Mouse (Mus musculus) intestine, postnatal 0 days (tissue): ENCODE data around the gene Eml4. TPM values are rescaled to one million over a fixed set of nuclear protein-coding genes. Genes with fewer than 3 reads are reported as not detected.

Experiments
- ATAC-seq: fragments of 200-750 bp; cut with Nextera tagmentation; 2 replicates; pipeline ENCODE4 v1.8.0; 2017; ENCODE audit warnings: mild to moderate bottlenecking, moderate TSS enrichment, moderate library complexity
- H3K27ac ChIP-seq: fragments of 300-500 bp; sonication (generic); 2 replicates; pipeline ENCODE4 v1.5.1; 2014; ENCODE audit warnings: mild to moderate bottlenecking, low read depth, low read length, moderate library complexity
- H3K27me3 ChIP-seq: fragments of 300-500 bp; sonication (generic); replicated peaks from 2 replicates; pipeline ENCODE4 v1.6.1; 2014; ENCODE audit warnings: low read length, mixed read lengths; ENCODE audit not compliant: control insufficient read depth, insufficient read depth
- H3K36me3 ChIP-seq: fragments of 300-500 bp; sonication (generic); 2 replicates; pipeline ENCODE4 v1.6.1; 2014; ENCODE audit warnings: mild to moderate bottlenecking, moderate library complexity; ENCODE audit not compliant: control insufficient read depth, insufficient read depth
- H3K4me1 ChIP-seq: fragments of 300-500 bp; sonication (generic); replicated peaks from 2 replicates; pipeline ENCODE4 v1.6.1; 2014; ENCODE audit warnings: antibody characterized with exemption, low read length, mixed read lengths; ENCODE audit not compliant: control insufficient read depth, insufficient read depth
- H3K4me2 ChIP-seq: fragments of 300-500 bp; sonication (generic); replicated peaks from 2 replicates; pipeline ENCODE4 v1.6.1; 2014; ENCODE audit warnings: low read depth, mild to moderate bottlenecking, moderate library complexity
- H3K4me3 ChIP-seq: fragments of 300-500 bp; sonication (generic); 2 replicates; pipeline ENCODE4 v1.5.1; 2014; ENCODE audit warnings: low read depth, low read length
- H3K9ac ChIP-seq: fragments of 300-500 bp; sonication (generic); 2 replicates; pipeline ENCODE4 v1.6.1; 2014; ENCODE audit warnings: mild to moderate bottlenecking, low read depth, low read length
- H3K9me3 ChIP-seq: fragments of 300-500 bp; sonication (generic); 2 replicates; pipeline ENCODE4 v1.6.1; 2016; ENCODE audit warnings: mixed run types; ENCODE audit not compliant: control insufficient read depth
- CTCF ChIP-seq: sonication (generic); IDR thresholded peaks from 2 replicates; pipeline ENCODE4 v1.5.1; 2016; ENCODE audit warnings: low read depth, mild to moderate bottlenecking, control low read depth, antibody characterized with exemption, moderate library complexity
- WGBS: fragments of 180-500 bp; shearing (Covaris S2); extraction: QIAGEN DNeasy Blood & Tissue Kit; methylation state at CpG from one replicate; pipeline ENCODE4 v1.1.7; 2014; 5-methylcytosine and 5-hydroxymethylcytosine counted together
- polyA plus RNA-seq: library from polyadenylated mRNA; unstranded; fragments of >200 nt; fragmentation: Nextera tagmentation; extraction: Ambion mirVana; gene quantifications from 2 replicates; pipeline ENCODE4 v1.2.1, GENCODE M21; 2015

Eml4 gene
- polyA plus RNA-seq, 1 experiment from 2014 or later = 13.2 TPM

DNA sequence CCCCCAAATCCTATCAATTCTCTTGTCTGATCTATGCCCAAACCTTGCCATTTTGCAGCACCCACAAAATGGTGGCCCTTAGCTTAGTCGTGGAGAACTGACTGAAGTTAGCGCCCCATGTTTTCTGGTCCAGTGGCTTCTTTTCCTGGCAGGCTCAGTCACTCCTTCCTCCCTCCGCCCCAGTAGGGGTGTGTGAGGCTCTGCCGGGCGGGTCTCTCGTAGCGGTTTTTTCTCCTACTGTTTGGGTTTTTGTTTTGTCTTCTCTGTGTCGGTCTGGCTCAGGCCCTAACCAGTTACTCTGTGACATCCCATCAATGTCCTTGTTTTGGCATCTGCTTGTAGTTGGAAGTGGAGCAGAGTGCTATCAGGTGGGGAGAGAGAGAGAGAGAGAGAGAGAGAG is 174.9 kb downstream of the Eml4 start:
- no peak overlapping the region for H3K4me3 ChIP-seq
- peak overlapping the region; percentile 48 for H3K4me2 ChIP-seq
- H3K27ac ChIP-seq = no peak overlapping the region
- peaks cover 18% of the 10 kb centered on the region; the same call in 1 of the 2 replicates for H3K4me1 ChIP-seq
- H3K36me3 ChIP-seq = no peaks in the 10 kb centered on the region
- no peaks in the 10 kb centered on the region for H3K9me3 ChIP-seq
- WGBS = 14% methylated on average over 8 of the region's 8 CpGs
- no peak overlapping the region for H3K9ac ChIP-seq
- H3K27me3 ChIP-seq = no peaks in the 10 kb centered on the region
- no peak for ATAC-seq
- TF ChIP-seq CTCF = no peak

DNA sequence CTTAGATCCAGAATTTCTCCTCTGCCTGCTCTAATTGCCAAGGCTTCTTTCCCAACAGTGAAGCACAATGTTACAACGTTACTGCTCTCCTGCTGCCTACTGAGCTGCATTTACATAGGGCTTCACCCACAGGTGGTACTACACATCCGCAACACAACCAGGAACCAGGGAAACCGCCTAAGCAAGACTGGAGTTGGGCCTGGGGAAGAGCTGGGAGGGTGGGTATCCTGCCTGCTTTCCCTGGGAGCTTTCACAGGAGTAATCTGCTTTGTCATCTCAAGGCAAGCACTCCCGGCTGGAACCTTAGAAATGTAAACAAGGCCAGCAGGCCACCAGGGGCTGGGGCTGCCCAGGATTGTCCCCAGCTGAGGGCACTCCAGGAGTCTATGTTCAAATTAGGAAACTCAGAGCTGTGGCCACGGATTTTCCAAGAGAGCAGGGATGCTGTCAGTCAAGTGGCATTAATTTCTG is 175.4 kb downstream of the Eml4 start:
- no peak overlapping the region for H3K4me3 ChIP-seq
- no peak for ATAC-seq
- H3K36me3 ChIP-seq = no peaks in the 10 kb centered on the region
- H3K27ac ChIP-seq = no peak overlapping the region
- TF ChIP-seq CTCF = no peak
- H3K9ac ChIP-seq = no peak overlapping the region
- peaks cover 18% of the 10 kb centered on the region; the same call in 1 of the 2 replicates for H3K4me1 ChIP-seq
- 29% methylated on average over 5 of the region's 5 CpGs for WGBS
- H3K9me3 ChIP-seq = no peaks in the 10 kb centered on the region
- no peaks in the 10 kb centered on the region for H3K27me3 ChIP-seq
- no peak overlapping the region for H3K4me2 ChIP-seq

DNA sequence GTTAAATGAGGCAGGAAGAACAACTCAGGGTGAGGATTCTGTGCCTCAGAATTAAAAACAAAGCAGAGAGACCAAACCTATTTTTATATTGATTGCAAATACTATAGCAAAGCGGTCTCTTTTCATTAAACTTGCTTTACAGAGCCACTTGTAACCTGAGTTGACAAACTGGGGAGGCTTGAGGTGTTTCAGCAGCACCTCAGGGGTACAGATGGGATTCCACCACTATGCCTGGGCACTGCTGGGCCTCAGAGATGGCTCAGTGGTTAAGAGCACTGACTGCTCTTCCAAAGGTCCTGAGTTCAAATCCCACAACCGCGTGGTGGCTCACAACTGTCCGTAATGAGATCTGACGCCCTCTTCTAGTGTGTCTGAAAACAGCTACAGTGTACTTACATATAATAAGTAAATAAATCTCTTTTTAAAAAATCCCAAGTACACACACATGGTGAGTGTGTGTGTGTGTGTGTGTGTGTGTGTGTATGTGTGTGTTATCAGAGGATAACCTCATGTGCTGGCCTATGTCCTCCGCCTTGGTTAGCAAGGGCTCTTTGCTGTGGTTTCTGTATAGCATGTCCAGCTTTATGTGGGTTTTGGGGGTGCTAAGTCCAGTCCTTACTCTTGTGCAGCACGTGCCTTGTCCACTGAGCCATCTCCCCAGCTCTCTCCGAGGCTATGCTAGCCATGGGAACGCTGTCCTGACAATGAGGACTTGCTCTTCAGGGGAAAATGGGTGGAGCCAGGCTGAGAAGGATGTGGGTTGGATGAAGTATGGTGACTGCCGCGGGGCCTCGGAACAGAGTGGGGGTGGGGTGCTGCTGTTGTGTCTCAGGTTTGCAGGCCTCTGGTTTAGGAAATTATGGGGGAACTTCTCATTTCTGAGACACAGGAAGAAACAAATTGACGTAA is 176.1 kb downstream of the Eml4 start:
- H3K9ac ChIP-seq = no peak overlapping the region
- no peak; the same call in 1 of the 2 replicates for TF ChIP-seq CTCF
- WGBS = 39% methylated on average over 13 of the region's 13 CpGs

DNA sequence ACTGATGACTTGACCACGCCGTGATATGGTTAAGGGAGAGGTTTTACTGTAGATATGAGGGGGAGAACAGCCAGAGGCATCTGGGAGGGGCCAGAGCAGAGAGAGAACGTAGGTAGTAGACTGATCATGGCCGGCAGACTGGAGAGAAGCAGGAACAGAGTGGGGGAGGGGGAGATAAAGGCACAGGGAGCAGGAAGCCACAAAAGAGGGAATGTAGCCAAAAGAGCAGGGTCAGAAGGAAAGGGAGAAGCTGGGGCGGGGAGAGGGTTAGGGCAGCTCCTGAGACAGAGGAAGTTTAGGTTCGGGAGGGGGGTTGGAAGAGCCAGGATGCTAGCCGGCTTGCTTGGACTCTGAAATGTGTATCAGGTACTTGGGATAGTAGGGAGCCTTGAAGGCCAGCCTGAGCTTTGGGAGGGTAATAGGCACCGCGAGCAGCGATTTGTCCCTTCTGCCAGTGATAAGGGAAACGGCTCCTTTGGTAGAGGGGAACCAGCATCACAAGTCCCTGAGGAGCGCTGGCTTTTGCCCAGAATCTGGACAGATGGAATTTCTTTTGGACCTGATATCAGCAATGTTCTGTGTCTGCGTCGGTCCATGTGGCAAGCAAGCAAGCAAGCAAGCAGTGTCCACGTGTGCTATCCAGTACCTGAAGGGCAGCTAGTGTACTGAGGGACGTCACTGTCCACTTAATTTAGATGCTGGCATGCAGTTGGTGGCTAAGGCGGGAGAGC is 177.1 kb downstream of the Eml4 start:
- ATAC-seq = peak; percentile 55; the same call in 1 of the 2 replicates
- peak overlapping the region; percentile 41 for H3K27ac ChIP-seq
- H3K9me3 ChIP-seq = no peaks in the 10 kb centered on the region
- H3K4me1 ChIP-seq = peaks cover 18% of the 10 kb centered on the region; the same call in 1 of the 2 replicates
- no peaks in the 10 kb centered on the region for H3K27me3 ChIP-seq
- H3K9ac ChIP-seq = 0 out of 2 replicates have a peak overlapping the region, but pooled peaks have one; percentile 7
- no peaks in the 10 kb centered on the region for H3K36me3 ChIP-seq
- peak overlapping the region; percentile 59 for H3K4me2 ChIP-seq
- peak overlapping the region; percentile 26 for H3K4me3 ChIP-seq
- WGBS = 27% methylated on average over 17 of the region's 17 CpGs
- no peak for TF ChIP-seq CTCF

More for the DNA sequence above, 176.1 kb downstream of the Eml4 start:
- peak overlapping the region; percentile 41; the same call in 1 of the 2 replicates for H3K27ac ChIP-seq
- no peaks in the 10 kb centered on the region for H3K9me3 ChIP-seq
- 0 out of 2 replicates have a peak, but pooled peaks have one; percentile 41 for ATAC-seq
- peak overlapping the region; percentile 59 for H3K4me2 ChIP-seq
- H3K4me1 ChIP-seq = peaks cover 18% of the 10 kb centered on the region; the same call in 1 of the 2 replicates
- H3K27me3 ChIP-seq = no peaks in the 10 kb centered on the region
- H3K36me3 ChIP-seq = no peaks in the 10 kb centered on the region
- peak overlapping the region; percentile 26 for H3K4me3 ChIP-seq

Other genes with a start within 250 kb of the Eml4 start
- 15.8 and 17.5 TPM in 2 replicates for gene Pkdcc, start 135.6 kb upstream of the Eml4 start, polyA plus RNA-seq
- gene Cox7a2l, start 166.4 kb downstream of the Eml4 start, polyA plus RNA-seq = 226 and 233 TPM in 2 replicates